10 mouse cellular contexts compared by ENCODE assay signal in genomic region chr13:97292451-97293245, GRCm38 (mm10). TPM values are rescaled to one million over a fixed set of nuclear protein-coding genes. Genes with fewer than 3 reads are reported as not detected.
DNase-seq lines count a peak whose midpoint lies in the region; ATAC-seq lines count a peak whose summit lies in the region.
"Had no signal": no experiment of that assay in that cellular context is flagged by ENCODE, and none has a peak within 500 bp of the region (broad histone marks: within the 10 kb centered on the region; RNA-seq: fewer than 3 reads in every experiment).

No protein-coding gene starts in this region.

- no peak overlapping the region for H3K27ac ChIP-seq in heart, embryonic 13.5 days (replicated peaks)
- peak overlapping the region; percentile 85 for H3K27ac ChIP-seq in forebrain, embryonic 15.5 days (replicated peaks)
- no peak overlapping the region for H3K27ac ChIP-seq in limb, embryonic 13.5 days

- 38% methylated on average over 12 of the region's 12 CpGs for WGBS in heart, embryonic 13.5 days
- 5% methylated on average over 12 of the region's 12 CpGs for WGBS in forebrain, embryonic 15.5 days
- WGBS in limb, embryonic 13.5 days = 9% methylated on average over 12 of the region's 12 CpGs

- H3K9ac ChIP-seq in heart, embryonic 13.5 days = no peak overlapping the region
- H3K9ac ChIP-seq in forebrain, embryonic 15.5 days (replicated peaks) = no peak overlapping the region; the same call in 1 of the 2 replicates
- no peak overlapping the region for H3K9ac ChIP-seq in limb, embryonic 13.5 days

- 0 out of 2 replicates have a peak overlapping the region, but pooled peaks have one; percentile 4 for H3K4me3 ChIP-seq in heart, embryonic 13.5 days
- peak overlapping the region; percentile 20 for H3K4me3 ChIP-seq in forebrain, embryonic 15.5 days
- H3K4me3 ChIP-seq in limb, embryonic 13.5 days = no peak overlapping the region

- no peaks in the 10 kb centered on the region for H3K9me3 ChIP-seq in heart, embryonic 13.5 days
- no peaks in the 10 kb centered on the region for H3K9me3 ChIP-seq in forebrain, embryonic 15.5 days
- H3K9me3 ChIP-seq in limb, embryonic 13.5 days = no peaks in the 10 kb centered on the region

- DNase-seq in heart, adult 11 months = no peak
- peak; percentile 58 for DNase-seq in retina, embryonic 14.5 days (ENCODE audit: low spot score)
- DNase-seq in thymus, postnatal 36 days = no peak
- DNase-seq in cerebellum, adult 8-10 months = no peak
- DNase-seq in thymus, postnatal 10 days (ENCODE audit: low spot score in 2 of 2) = no peak
- DNase-seq: heart, postnatal 10 days; kidney, postnatal 25 days had no signal

- peak overlapping the region; percentile 42 for H3K4me2 ChIP-seq in heart, embryonic 13.5 days
- H3K4me2 ChIP-seq in forebrain, embryonic 15.5 days (replicated peaks) = peak overlapping the region; percentile 38
- H3K4me2 ChIP-seq in limb, embryonic 13.5 days (replicated peaks) = peak overlapping the region; percentile 31

- no peak for ATAC-seq in heart, embryonic 13.5 days (ENCODE audit: extremely low read depth, insufficient number of reproducible peaks, low FRiP score, low TSS enrichment)
- peak; percentile 67 for ATAC-seq in forebrain, embryonic 15.5 days (replicated peaks)
- ATAC-seq in limb, embryonic 13.5 days (ENCODE audit: low FRiP score, low read depth) = no peak

- H3K36me3 ChIP-seq in heart, embryonic 13.5 days = no peaks in the 10 kb centered on the region
- no peaks in the 10 kb centered on the region for H3K36me3 ChIP-seq in forebrain, embryonic 15.5 days
- H3K36me3 ChIP-seq in limb, embryonic 13.5 days = no peaks in the 10 kb centered on the region

- peaks cover 34% of the 10 kb centered on the region for H3K4me1 ChIP-seq in heart, embryonic 13.5 days
- H3K4me1 ChIP-seq in forebrain, embryonic 15.5 days = peaks cover 33% of the 10 kb centered on the region
- H3K4me1 ChIP-seq in limb, embryonic 13.5 days = peaks cover 22% of the 10 kb centered on the region

- H3K27me3 ChIP-seq in heart, embryonic 13.5 days (replicated peaks) = no peaks in the 10 kb centered on the region; the same call in 1 of the 2 replicates
- H3K27me3 ChIP-seq in forebrain, embryonic 15.5 days = no peaks in the 10 kb centered on the region
- no peaks in the 10 kb centered on the region for H3K27me3 ChIP-seq in limb, embryonic 13.5 days

RNA-seq across cellular contexts. Expression of gene Enc1, which starts 51.7 kb away (rescaled TPM):
- polyA plus RNA-seq in heart, embryonic 13.5 days (2015; fragmentation: Nextera tagmentation; extraction: Ambion mirVana) = 4.0 TPM in 2 replicates
- 82.4 and 103 TPM in 2 replicates for polyA plus RNA-seq in forebrain, embryonic 15.5 days (2015; fragmentation: Nextera tagmentation; extraction: Ambion mirVana)
- 8.2 and 8.9 TPM in 2 replicates for polyA plus RNA-seq in limb, embryonic 13.5 days (2015; fragmentation: Nextera tagmentation; extraction: Ambion mirVana)
